Mouse (Mus musculus) kidney, postnatal 36 days (tissue): ENCODE measurements around the gene Ttc39b.

Experiments
- DNase-seq, 2 experiments: peaks; one replicate each; pipeline ENCODE4 v3.0.0; 2021 to 2022; ENCODE audit warnings: mixed read lengths in 2 of 2

Gene Ttc39b

GRCm38 (mm10) chr4:83316718-83317117 is 7.3 kb downstream of the Ttc39b start:
- DNase-seq, result no peak

- DNase-seq, result no peak
Observed at GRCm38 (mm10) chr4:83315930-83316329, 8.1 kb downstream of the Ttc39b start.

GRCm38 (mm10) chr4:83314922-83315881 is 8.9 kb downstream of the Ttc39b start:
- peak; percentile 61 for DNase-seq

- no peak for DNase-seq
Observed at GRCm38 (mm10) chr4:83314261-83314793, 9.7 kb downstream of the Ttc39b start.

- DNase-seq, result no peak
Observed at GRCm38 (mm10) chr4:83312336-83312735, 11.7 kb downstream of the Ttc39b start.

- DNase-seq, result no peak
Observed at GRCm38 (mm10) chr4:83311481-83311880, 12.6 kb downstream of the Ttc39b start.

GRCm38 (mm10) chr4:83310990-83311389 is 13.1 kb downstream of the Ttc39b start:
- peak; percentile 42 to 55 for DNase-seq

- DNase-seq, result no peak
Observed at GRCm38 (mm10) chr4:83308914-83309313, 15.1 kb downstream of the Ttc39b start.

GRCm38 (mm10) chr4:83307686-83308469 is 16.2 kb downstream of the Ttc39b start:
- DNase-seq, result peak; percentile 68 to 84

- no peak for DNase-seq
Observed at GRCm38 (mm10) chr4:83306879-83307278, 17.2 kb downstream of the Ttc39b start.

- DNase-seq, result no peak
Observed at GRCm38 (mm10) chr4:83305099-83305498, 19.0 kb downstream of the Ttc39b start.

- peak; percentile 82 to 85 for DNase-seq
Observed at GRCm38 (mm10) chr4:83302887-83303827, 20.9 kb downstream of the Ttc39b start.

GRCm38 (mm10) chr4:83302123-83302737 is 21.8 kb downstream of the Ttc39b start:
- no peak for DNase-seq

GRCm38 (mm10) chr4:83301713-83302112 is 22.3 kb downstream of the Ttc39b start:
- DNase-seq, result no peak

GRCm38 (mm10) chr4:83284768-83285350 is 39.2 kb downstream of the Ttc39b start:
- peak in 1 of 2 experiments; percentile 52 for DNase-seq

GRCm38 (mm10) chr4:83283973-83284767 is 39.9 kb downstream of the Ttc39b start:
- DNase-seq, result no peak

- peak in 1 of 2 experiments; percentile 15 for DNase-seq
Observed at GRCm38 (mm10) chr4:83282424-83282823, 41.6 kb downstream of the Ttc39b start.

- DNase-seq, result no peak
Observed at GRCm38 (mm10) chr4:83279236-83279635, 44.8 kb downstream of the Ttc39b start.

- DNase-seq, result no peak
Observed at GRCm38 (mm10) chr4:83274241-83274640, 49.8 kb downstream of the Ttc39b start.

GRCm38 (mm10) chr4:83273616-83274050 is 50.4 kb downstream of the Ttc39b start:
- no peak for DNase-seq
